Mouse (Mus musculus) CH12.LX (cell line): ENCODE measurements at regions not wholly inside any gene's neighbourhood (a gene's known extent, or its start where the extent isn't known, plus 50 kb on each side); places are given as distances from the start of the nearest gene placed in this dataset.

Experiments used
- CHD2 ChIP-seq: IDR thresholded peaks from 2 replicates; pipeline ENCODE4 v1.6.1; 2011; ENCODE audit warnings: low read length, improper control_type of control experiment
- CTCF ChIP-seq, 2 experiments: IDR thresholded peaks in 1 of 2; conservative IDR thresholded peaks in 1 of 2; 2 replicates each; pipeline ENCODE4 v1.5.1; 2011 to 2012; ENCODE audit warnings: low read depth in 2 of 2, low read length in 2 of 2, improper control_type of control experiment in 1 of 2, inconsistent platforms in 1 of 2, mild to moderate bottlenecking in 1 of 2, moderate library complexity in 1 of 2
- E2F4 ChIP-seq: IDR thresholded peaks from 2 replicates; pipeline ENCODE4 v1.6.1; 2011; ENCODE audit warnings: low read depth, low read length, improper control_type of control experiment; ENCODE audit not compliant: insufficient replicate concordance
- ELF1 ChIP-seq: IDR thresholded peaks from 2 replicates; pipeline ENCODE4 v1.6.1; 2014; ENCODE audit warnings: low read depth, mild to moderate bottlenecking, inconsistent platforms, low read length, improper control_type of control experiment
- EP300 ChIP-seq: IDR thresholded peaks from 2 replicates; pipeline ENCODE4 v1.6.1; 2011; ENCODE audit warnings: low read length, improper control_type of control experiment
- JUND ChIP-seq: conservative IDR thresholded peaks from 2 replicates; pipeline ENCODE4 v1.6.1; 2011; ENCODE audit warnings: low read depth, low read length, improper control_type of control experiment
- MYC ChIP-seq: IDR thresholded peaks from 2 replicates; pipeline ENCODE4 v1.6.1; 2011; ENCODE audit warnings: low read depth, mild to moderate bottlenecking, improper control_type of control experiment, low read length
- POLR2A ChIP-seq: IDR thresholded peaks from 2 replicates; pipeline ENCODE4 v1.6.1; 2011; ENCODE audit warnings: low read depth, mild to moderate bottlenecking, improper control_type of control experiment, low read length
- TCF12 ChIP-seq: IDR thresholded peaks from 2 replicates; pipeline ENCODE4 v1.6.1; 2014; ENCODE audit warnings: low read depth, mild to moderate bottlenecking, inconsistent platforms, low read length, improper control_type of control experiment
- UBTF ChIP-seq: IDR thresholded peaks from 2 replicates; pipeline ENCODE4 v1.6.1; 2012; ENCODE audit warnings: low read depth, mild to moderate bottlenecking, inconsistent platforms, low read length, improper control_type of control experiment, moderate library complexity
- USF1 ChIP-seq: IDR thresholded peaks from 2 replicates; pipeline ENCODE4 v1.6.1; 2014; ENCODE audit warnings: low read depth, mild to moderate bottlenecking, inconsistent platforms, low read length, improper control_type of control experiment
- USF2 ChIP-seq: conservative IDR thresholded peaks from 2 replicates; pipeline ENCODE4 v1.6.1; 2011; ENCODE audit warnings: low read depth, low read length, improper control_type of control experiment
- ZC3H11A ChIP-seq: IDR thresholded peaks from 2 replicates; pipeline ENCODE4 v1.6.1; 2012; ENCODE audit warnings: low read depth, mild to moderate bottlenecking, inconsistent platforms, low read length, improper control_type of control experiment

- TF ChIP-seq UBTF (no peak), ELF1 (no peak), POLR2A (no peak), MYC (no peak), ZC3H11A (no peak), CTCF (conservative IDR thresholded peaks at IDR 0.05 in 1 of 2, IDR thresholded peaks at IDR 0.05 in 1 of 2; ENCODE audit: low read depth in 2 of 2, low read length in 2 of 2) (no peak), TCF12 (no peak), EP300 (no peak), CHD2 (no peak), USF2 (no peak), JUND (no peak), USF1 (no peak), E2F4 (no peak)
Observed at GRCm38 (mm10) chr1:60662301-60662986, 54.2 kb upstream of the Cd28 start.
